Mouse (Mus musculus) testis, adult 2 months (tissue): ENCODE measurements around the gene Kat6b.

ENCODE experiments used
- CTCF ChIP-seq: fragments of 200-500 bp; IDR thresholded peaks from 2 replicates; pipeline ENCODE4 v1.5.1; 2012; ENCODE audit warnings: low read depth, mild to moderate bottlenecking, inconsistent platforms, low read length, moderate library complexity; ENCODE audit not compliant: control insufficient read depth, insufficient read depth, insufficient replicate concordance
- POLR2A ChIP-seq: fragments of 200-500 bp; IDR thresholded peaks from 2 replicates; pipeline ENCODE4 v1.6.1; 2012; ENCODE audit warnings: low read depth, mild to moderate bottlenecking, inconsistent platforms, low read length, moderate library complexity; ENCODE audit not compliant: control insufficient read depth

DNA sequence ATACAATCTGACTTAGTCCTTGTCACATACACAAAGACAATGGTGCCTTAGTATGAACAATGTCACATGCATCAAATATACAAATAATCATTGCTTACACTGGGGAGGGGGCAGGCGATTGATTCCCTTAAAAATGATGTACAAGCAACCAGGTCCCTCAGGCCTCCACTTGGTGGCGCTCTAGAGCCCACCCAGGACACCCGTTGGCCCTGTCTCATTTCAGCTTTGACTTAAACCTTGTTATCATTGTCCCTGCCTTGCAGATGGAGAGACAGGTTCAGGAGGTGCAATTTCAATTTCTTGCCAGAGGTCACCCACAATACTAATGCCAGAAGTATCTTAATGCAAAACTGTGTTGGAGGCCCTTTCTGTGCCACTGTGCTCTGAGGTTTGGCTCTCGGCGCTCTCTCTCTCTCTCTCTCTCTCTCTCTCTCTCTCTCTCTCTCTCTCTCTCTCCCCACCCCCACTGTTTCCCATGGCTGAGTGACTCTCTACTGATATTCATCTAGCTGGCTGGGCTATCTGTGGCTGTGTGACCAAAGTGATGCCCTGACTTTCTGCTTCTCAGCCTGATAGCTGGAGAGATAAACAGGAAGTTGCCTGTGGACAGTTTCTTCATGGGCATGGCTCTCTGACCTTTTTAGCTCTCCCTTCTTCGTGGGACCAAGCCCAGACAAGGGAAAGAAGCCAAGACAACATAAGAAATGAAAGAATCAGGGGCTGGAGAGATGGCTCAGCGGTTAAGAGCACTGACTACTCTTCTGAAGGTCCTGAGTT lies 197.5 kb downstream of the Kat6b start:
- peak; percentile 74; the same call in 1 of the 2 replicates for TF ChIP-seq CTCF
- TF ChIP-seq POLR2A = no peak
